Mouse (Mus musculus) neural tube, embryonic 11.5 days (tissue): ENCODE results near the gene Acadvl. TPM values are rescaled to one million over a fixed set of nuclear protein-coding genes. Genes with fewer than 3 reads are reported as not detected.

Experiments used
- ATAC-seq: fragments of 200-750 bp; cut with Nextera tagmentation; 2 replicates; pipeline ENCODE4 v1.8.0; 2017; ENCODE audit warnings: moderate number of reproducible peaks, mild to moderate bottlenecking, moderate TSS enrichment, moderate library complexity; ENCODE audit not compliant: insufficient read depth, low FRiP score, low TSS enrichment
- DNase-seq: peaks from one replicate; pipeline ENCODE4 v3.0.0-alpha.2; 2015; ENCODE audit warnings: low spot score
- H3K27ac ChIP-seq: fragments of 300-500 bp; sonication (generic); 2 replicates; pipeline ENCODE4 v1.5.1; 2014; ENCODE audit warnings: low read depth, mild to moderate bottlenecking, low read length
- H3K27me3 ChIP-seq: fragments of 300-500 bp; sonication (generic); 2 replicates; pipeline ENCODE4 v1.6.1; 2014; ENCODE audit warnings: mild to moderate bottlenecking, low read length, mixed read lengths; ENCODE audit not compliant: control insufficient read depth, insufficient read depth
- H3K36me3 ChIP-seq: fragments of 300-500 bp; sonication (generic); 2 replicates; pipeline ENCODE4 v1.6.1; 2014; ENCODE audit warnings: mild to moderate bottlenecking, low read length, moderate library complexity, mixed read lengths; ENCODE audit not compliant: control insufficient read depth, insufficient read depth
- H3K4me1 ChIP-seq: fragments of 300-500 bp; sonication (generic); 2 replicates; pipeline ENCODE4 v1.6.1; 2014; ENCODE audit warnings: low read length, mixed read lengths; ENCODE audit not compliant: control insufficient read depth, insufficient read depth
- H3K4me2 ChIP-seq: fragments of 300-500 bp; sonication (generic); 2 replicates; pipeline ENCODE4 v1.6.1; 2014; ENCODE audit warnings: low read depth, mild to moderate bottlenecking, moderate library complexity
- H3K4me3 ChIP-seq: fragments of 300-500 bp; sonication (generic); 2 replicates; pipeline ENCODE4 v1.5.1; 2014; ENCODE audit warnings: low read depth, low read length
- H3K9ac ChIP-seq: fragments of 300-500 bp; sonication (generic); 2 replicates; pipeline ENCODE4 v1.6.1; 2014; ENCODE audit warnings: mild to moderate bottlenecking, low read length
- H3K9me3 ChIP-seq: fragments of 300-500 bp; sonication (generic); 2 replicates; pipeline ENCODE4 v1.6.1; 2016; ENCODE audit warnings: low read length; ENCODE audit not compliant: control insufficient read depth
- WGBS: fragments of 180-500 bp; shearing (Covaris S2); extraction: QIAGEN DNeasy Blood & Tissue Kit; methylation state at CpG from one replicate; pipeline ENCODE4 v1.1.7; 2014; 5-methylcytosine and 5-hydroxymethylcytosine counted together
- polyA plus RNA-seq: library from polyadenylated mRNA; unstranded; fragments of >200 nt; fragmentation: Nextera tagmentation; extraction: Ambion mirVana; gene quantifications from 2 replicates; pipeline ENCODE4 v1.2.1, GENCODE M21; 2014

Gene Acadvl
- 49.3 and 54.1 TPM in 2 replicates for polyA plus RNA-seq

DNA sequence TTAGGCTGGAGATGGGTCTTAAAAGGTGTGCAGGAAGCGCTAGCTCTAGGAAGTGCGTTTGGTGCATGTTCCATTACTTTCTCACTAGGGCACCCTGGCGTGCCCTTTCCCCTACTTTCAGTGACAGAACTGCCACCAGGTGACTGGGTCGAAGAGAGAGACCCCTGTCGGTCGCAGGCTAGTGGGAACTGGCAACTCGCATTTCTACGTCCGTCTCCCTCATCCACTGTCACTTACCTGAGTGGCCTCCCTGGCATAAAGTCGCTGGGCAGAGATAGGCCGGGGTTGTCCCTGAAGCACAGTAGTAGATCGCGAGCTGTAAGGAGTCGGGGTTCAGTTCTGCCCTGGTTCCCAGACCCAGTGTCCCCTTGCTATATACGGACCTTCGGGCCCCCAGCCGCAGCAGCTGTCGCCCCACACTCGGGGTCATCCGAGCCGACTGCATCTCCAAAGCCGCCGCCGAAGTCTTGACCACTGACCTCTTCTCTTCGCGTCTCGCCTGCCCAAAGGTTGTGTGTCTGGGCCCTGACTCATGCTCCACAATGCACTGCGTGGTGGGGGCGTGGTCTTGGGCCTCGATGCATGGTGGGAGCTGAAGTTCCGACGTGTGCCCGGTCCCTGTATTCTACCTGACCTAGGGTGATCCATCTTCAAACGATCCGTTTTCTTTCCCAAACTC is at the start of gene Acadvl:
Acadvl (minus strand) TSS at position 532 of the 679 bp plus-strand sequence.
- no peaks in the 10 kb centered on the region for H3K9me3 ChIP-seq
- DNase-seq (peak; percentile 84), ATAC-seq (peak; percentile 77)
- peak within 1 kb of the TSS; percentile 44 for H3K4me3 ChIP-seq
- peak within 1 kb of the TSS; percentile 76 for H3K4me2 ChIP-seq
- no peak within 1 kb of the TSS for H3K27ac ChIP-seq
- peak within 1 kb of the TSS; percentile 60 for H3K9ac ChIP-seq
- 1% methylated on average over 35 of the region's 35 CpGs for WGBS
- H3K4me1 ChIP-seq, result peaks cover 20% of the 10 kb centered on the region
- H3K27me3 ChIP-seq, result no peaks in the 10 kb centered on the region
- H3K36me3 ChIP-seq, result peaks cover 17% of the 10 kb centered on the region

DNA sequence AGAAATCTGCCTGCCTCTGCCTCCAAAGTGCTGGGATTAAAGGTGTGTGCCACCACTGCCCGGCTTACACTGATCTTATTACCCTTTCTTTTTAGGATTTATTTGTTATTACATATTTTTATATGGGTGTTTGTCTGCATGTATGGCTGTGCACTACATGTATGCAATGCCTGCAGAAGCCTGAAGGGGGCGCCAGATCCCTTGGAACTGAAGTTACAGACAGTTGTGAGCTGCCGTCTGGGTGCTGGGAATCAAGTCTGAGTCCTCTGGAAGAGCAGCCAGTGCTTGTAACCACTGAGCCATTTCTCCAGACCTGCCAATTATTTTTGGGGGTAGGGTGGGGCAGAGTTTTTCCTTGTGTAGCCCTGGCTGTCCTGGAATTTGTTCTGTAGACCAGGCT is 47.8 kb upstream of the Acadvl start:
- ATAC-seq, result no peak
- Histone ChIP-seq H3K4me1 (no peaks in the 10 kb centered on the region), H3K9ac (no peak overlapping the region), H3K9me3 (no peaks in the 10 kb centered on the region), H3K4me2 (no peak overlapping the region), H3K27ac (no peak overlapping the region), H3K4me3 (no peak overlapping the region), H3K36me3 (no peaks in the 10 kb centered on the region), H3K27me3 (no peaks in the 10 kb centered on the region)
- no peak for DNase-seq
- WGBS, result 62% methylated on average over 3 of the region's 3 CpGs

DNA sequence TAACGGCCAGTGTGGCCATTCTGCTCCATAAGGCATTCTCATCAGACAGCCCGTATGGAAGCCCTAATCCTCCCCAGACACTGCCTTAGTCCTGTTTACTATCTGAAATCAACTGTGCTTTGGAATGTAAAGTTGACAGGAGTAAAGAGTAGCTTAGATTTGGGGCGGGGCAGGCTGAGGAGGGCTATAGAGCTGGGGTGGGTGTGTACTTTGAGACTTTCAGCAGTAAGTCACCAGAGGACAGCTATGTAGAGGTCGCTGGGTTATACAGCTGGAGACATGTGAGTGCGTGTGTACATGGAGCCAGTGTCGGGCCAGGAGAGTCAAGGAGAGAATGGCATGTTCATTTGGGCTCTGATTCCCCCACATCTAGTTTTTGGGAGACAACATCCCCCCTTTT is 44.7 kb upstream of the Acadvl start:
- WGBS, result 67% methylated on average over 6 of the region's 6 CpGs
- ATAC-seq, result no peak
- Histone ChIP-seq H3K27ac (no peak overlapping the region), H3K9ac (no peak overlapping the region), H3K4me1 (no peaks in the 10 kb centered on the region), H3K4me2 (no peak overlapping the region), H3K27me3 (no peaks in the 10 kb centered on the region), H3K9me3 (no peaks in the 10 kb centered on the region), H3K4me3 (no peak overlapping the region), H3K36me3 (no peaks in the 10 kb centered on the region)
- DNase-seq, result no peak

DNA sequence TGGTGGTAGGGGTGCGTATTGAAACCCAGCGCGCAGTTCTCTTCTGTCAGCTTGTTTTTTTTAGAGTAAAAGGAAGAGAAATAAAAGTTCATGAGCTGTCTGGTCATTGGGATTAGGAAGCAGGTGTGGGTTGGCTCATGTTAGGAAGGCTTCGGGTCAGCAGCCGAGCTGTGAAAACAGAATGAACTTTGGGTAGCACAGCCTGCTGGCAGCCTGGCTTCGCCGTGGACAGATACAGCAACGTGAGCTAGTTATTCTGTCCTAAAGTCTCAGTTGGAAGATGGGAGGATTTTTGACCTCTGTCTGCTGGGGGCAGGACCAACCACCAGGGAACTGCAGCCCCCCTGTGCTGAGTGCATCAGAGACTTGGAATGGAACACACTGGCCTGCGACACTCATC is 42.6 kb upstream of the Acadvl start:
- H3K9ac ChIP-seq, result no peak overlapping the region
- WGBS, result 77% methylated on average over 9 of the region's 9 CpGs
- H3K36me3 ChIP-seq, result no peaks in the 10 kb centered on the region
- H3K27me3 ChIP-seq, result no peaks in the 10 kb centered on the region
- no peak overlapping the region for H3K4me3 ChIP-seq
- H3K4me1 ChIP-seq, result no peaks in the 10 kb centered on the region
- ATAC-seq (no peak), DNase-seq (no peak)
- H3K9me3 ChIP-seq, result no peaks in the 10 kb centered on the region
- no peak overlapping the region for H3K27ac ChIP-seq
- H3K4me2 ChIP-seq, result no peak overlapping the region

DNA sequence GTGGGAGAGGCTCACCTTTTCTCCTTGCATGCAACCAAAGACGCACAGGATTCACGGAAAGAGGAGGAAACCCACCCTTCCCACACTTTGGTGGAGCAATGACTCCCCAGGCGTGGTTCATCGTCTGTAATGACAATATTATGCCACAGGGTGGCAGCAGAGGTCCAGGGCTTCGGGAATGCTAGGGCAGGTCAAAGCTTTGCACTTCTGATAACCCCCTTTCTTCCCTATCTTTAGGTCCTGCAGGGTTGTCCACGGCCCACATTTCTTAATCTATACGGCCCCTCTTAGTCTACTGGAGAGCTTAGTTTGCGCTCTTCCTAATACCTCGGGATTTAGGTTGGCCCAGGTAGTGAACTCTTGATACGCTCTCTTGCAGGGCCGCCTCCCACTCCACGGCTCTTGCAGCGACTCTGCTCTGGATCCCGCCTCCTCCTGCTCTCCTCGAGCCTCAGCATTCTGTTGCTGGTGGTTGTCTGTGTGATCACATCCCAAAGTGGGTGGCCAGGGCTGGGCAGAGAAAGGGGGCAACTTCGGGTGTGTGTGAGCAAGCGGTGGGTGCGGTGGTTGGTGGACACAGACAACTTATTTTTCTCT is 40.5 kb upstream of the Acadvl start:
- no peak overlapping the region for H3K27ac ChIP-seq
- DNase-seq (peak; percentile 80), ATAC-seq (no peak)
- no peak overlapping the region for H3K4me2 ChIP-seq
- H3K9ac ChIP-seq, result no peak overlapping the region
- H3K36me3 ChIP-seq, result no peaks in the 10 kb centered on the region
- H3K4me1 ChIP-seq, result no peaks in the 10 kb centered on the region
- no peaks in the 10 kb centered on the region for H3K9me3 ChIP-seq
- WGBS, result 33% methylated on average over 18 of the region's 18 CpGs
- no peaks in the 10 kb centered on the region for H3K27me3 ChIP-seq
- no peak overlapping the region for H3K4me3 ChIP-seq

DNA sequence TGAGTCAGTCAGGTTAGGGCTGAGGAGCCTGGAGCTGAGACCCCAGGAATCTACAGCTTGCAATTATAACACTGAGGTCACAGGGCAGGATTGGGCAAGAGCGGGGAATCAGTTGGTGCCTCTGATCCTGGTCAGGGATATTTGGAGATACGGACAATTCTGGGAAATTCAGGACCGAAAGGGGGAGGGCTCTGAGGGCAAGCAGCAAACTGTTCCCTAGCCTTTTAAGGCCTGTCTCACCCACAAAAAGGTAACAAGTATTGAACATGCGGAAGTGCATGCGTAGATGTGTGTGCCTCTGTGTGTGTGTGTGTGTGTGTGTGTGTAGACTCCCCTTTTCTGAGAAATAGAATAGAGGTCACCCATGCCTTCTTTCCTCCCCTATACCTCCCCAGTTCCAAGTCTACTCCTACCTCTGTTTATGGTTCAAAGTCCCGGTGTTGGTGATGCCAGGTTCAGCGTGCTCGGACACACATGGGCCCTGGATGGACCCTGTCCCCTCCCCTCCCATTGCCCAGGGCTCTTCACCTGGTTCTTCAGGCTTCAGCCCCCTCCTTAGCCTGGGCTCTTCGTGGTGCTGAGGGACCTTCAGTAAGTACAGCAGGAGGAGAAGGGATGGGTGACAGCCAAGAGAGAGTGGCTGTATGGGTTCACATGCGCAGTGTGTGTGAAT is 38.8 kb upstream of the Acadvl start, which contains the start of gene Asgr1:
Asgr1 (plus strand) TSS at position 188 of the 673 bp plus-strand sequence.
- Histone ChIP-seq H3K4me3 (no peak within 1 kb of the TSS), H3K4me2 (no peak within 1 kb of the TSS), H3K9me3 (no peaks in the 10 kb centered on the region), H3K4me1 (no peaks in the 10 kb centered on the region), H3K9ac (0 out of 2 replicates have a peak within 1 kb of the TSS, but pooled peaks have one; percentile 0), H3K36me3 (no peaks in the 10 kb centered on the region), H3K27me3 (no peaks in the 10 kb centered on the region), H3K27ac (no peak within 1 kb of the TSS)
- WGBS, result 86% methylated on average over 10 of the region's 10 CpGs
- DNase-seq, result no peak
- no peak for ATAC-seq

DNA sequence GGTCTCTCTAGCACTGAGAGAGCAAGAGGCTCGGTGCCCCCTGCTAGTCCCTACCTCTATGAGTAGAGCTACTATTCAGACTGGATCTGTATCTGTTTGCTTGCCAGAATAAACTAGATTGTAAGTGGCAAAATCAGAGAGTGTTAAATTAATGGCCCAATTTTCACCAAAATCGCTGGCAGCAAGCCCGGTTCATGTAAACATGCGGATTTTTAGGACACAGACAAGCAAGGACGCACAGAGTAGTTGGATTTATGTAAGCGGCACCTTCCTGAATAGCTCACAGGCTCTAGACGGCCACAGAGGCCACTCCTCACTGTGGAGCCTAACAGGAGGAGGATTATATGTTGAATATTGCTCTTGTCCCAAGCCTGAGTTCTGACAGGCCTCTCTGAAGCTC is 37.9 kb upstream of the Acadvl start:
- 79% methylated on average over 7 of the region's 7 CpGs for WGBS
- no peaks in the 10 kb centered on the region for H3K9me3 ChIP-seq
- ATAC-seq, result no peak
- 0 out of 2 replicates have a peak overlapping the region, but pooled peaks have one; percentile 0 for H3K9ac ChIP-seq
- no peaks in the 10 kb centered on the region for H3K27me3 ChIP-seq
- no peak overlapping the region for H3K4me3 ChIP-seq
- H3K4me2 ChIP-seq, result no peak overlapping the region
- H3K36me3 ChIP-seq, result no peaks in the 10 kb centered on the region
- no peaks in the 10 kb centered on the region for H3K4me1 ChIP-seq
- no peak overlapping the region for H3K27ac ChIP-seq
- no peak for DNase-seq

DNA sequence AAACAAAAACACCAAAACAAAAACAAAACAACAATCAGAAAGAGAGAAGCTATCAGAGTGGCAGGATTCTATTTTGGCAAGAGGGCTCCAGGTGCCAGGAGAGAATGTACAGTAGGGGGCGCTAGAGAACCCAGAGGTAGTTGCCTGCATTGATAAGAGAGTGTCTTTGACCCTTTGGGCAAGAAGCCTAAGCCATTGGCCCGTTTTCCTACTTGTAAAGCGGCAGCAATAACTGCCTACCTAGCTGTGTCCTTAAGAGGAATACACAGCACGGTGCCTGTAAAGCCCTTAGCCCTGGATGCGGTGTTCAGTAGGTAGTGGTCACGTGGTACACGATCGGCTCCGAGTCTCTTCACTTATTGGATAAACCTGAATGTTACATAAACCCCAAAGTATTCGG is 34.6 kb upstream of the Acadvl start:
- Histone ChIP-seq H3K9me3 (no peaks in the 10 kb centered on the region), H3K36me3 (no peaks in the 10 kb centered on the region), H3K27me3 (no peaks in the 10 kb centered on the region), H3K27ac (no peak overlapping the region), H3K9ac (no peak overlapping the region), H3K4me2 (no peak overlapping the region), H3K4me1 (no peaks in the 10 kb centered on the region), H3K4me3 (no peak overlapping the region)
- DNase-seq (no peak), ATAC-seq (no peak)
- WGBS, result 59% methylated on average over 10 of the region's 10 CpGs
